Mouse (Mus musculus) ES-Bruce4 (cell line): ENCODE data around the gene Palmd.

Source experiments
- CTCF ChIP-seq: IDR thresholded peaks from one replicate; pipeline ENCODE4 v1.8.1; 2011; ENCODE audit warnings: low read depth, low read length
- POLR2A ChIP-seq: IDR thresholded peaks from one replicate; pipeline ENCODE4 v1.8.1; 2011; ENCODE audit warnings: low read length; ENCODE audit not compliant: insufficient read depth

DNA sequence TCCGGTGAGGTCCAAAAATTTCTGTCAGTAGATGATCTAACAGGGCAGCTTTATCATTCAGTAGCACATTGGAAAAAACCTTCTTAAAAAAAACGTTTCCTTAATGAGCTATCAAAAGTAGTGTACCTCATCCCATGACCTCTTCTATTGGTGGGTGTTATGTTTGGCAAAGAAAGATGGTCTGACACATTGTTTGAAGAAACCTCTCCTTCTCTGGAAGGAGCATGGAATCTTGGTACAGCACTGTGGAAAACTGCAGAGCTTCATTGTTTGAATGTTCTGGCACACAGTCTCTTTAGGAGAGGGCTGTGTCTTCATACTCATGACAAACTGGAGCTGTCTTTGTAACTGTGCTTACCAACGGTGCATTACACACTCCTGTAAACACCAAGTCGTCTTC is 5.6 kb downstream of the Palmd start:
- TF ChIP-seq CTCF (no peak), POLR2A (no peak)
